In genomic region chr11:48833731-48834639, GRCm38 (mm10) we compare ENCODE assay signal across 8 mouse cellular contexts. TPM values are rescaled to one million over a fixed set of nuclear protein-coding genes. Genes with fewer than 3 reads are reported as not detected.
DNase-seq lines count a peak whose midpoint lies in the region; ATAC-seq and TF ChIP-seq lines count a peak whose summit lies in the region.

No protein-coding gene starts in this region.

- H3K27me3 ChIP-seq in hindbrain, postnatal 0 days (ENCODE audit: insufficient read depth, low read length), result no peaks in the 10 kb centered on the region

- no peaks in the 10 kb centered on the region for H3K9me3 ChIP-seq in hindbrain, postnatal 0 days (ENCODE audit: low read length)

- no peak for TF ChIP-seq CTCF in gastrocnemius, adult 2 months (IDR thresholded peaks at IDR 0.05)
- TF ChIP-seq CTCF in hindbrain, postnatal 0 days (IDR thresholded peaks at IDR 0.05; ENCODE audit: low read depth), result 0 out of 2 replicates have a peak, but pooled peaks have one; percentile 8
- TF ChIP-seq CTCF in left cerebral cortex, adult 2 months (IDR thresholded peaks at IDR 0.05), result no peak; the same call in 1 of the 2 replicates

- H3K4me2 ChIP-seq in hindbrain, postnatal 0 days (ENCODE audit: low read depth, low read length), result peak overlapping the region; percentile 60

- 0% methylated on average over 30 of the region's 30 CpGs for WGBS in hindbrain, postnatal 0 days

- peak overlapping the region; percentile 98 for H3K27ac ChIP-seq in gastrocnemius, adult 2 months
- peak overlapping the region; percentile 71 for H3K27ac ChIP-seq in hindbrain, postnatal 0 days
- peak overlapping the region; percentile 91 for H3K27ac ChIP-seq in left cerebral cortex, adult 2 months

- intact Hi-C loops in gastrocnemius, adult 2 months (cut with DNase I), result loop anchor here (1.0 to 2.0 kb wide), 2 partner anchors 15 to 22 kb away; no protein-coding TSS in a partner anchor
- intact Hi-C loops in left cerebral cortex, adult 2 months (cut with DNase I), result loop anchor here (1.0 to 10.0 kb wide), 3 partner anchors 16 to 881 kb away; partner anchors contain the start of gene Cnot6

- peaks cover 5% of the 10 kb centered on the region; the same call in 1 of the 2 replicates for H3K4me1 ChIP-seq in hindbrain, postnatal 0 days (ENCODE audit: insufficient read depth, low read length)

- peak; percentile 91 for DNase-seq in ZHBTc4 (ENCODE audit: low read depth, low spot score)
- DNase-seq in gastrocnemius, adult 2 months, result peak; percentile 90
- DNase-seq in hindbrain, postnatal 0 days (ENCODE audit: low spot score), result peak; percentile 92
- DNase-seq in left cerebral cortex, adult 2 months (ENCODE audit: extremely low spot score in 1 of 2, low spot score in 2 of 2), result peak; percentile 90 to 93
- DNase-seq in right cerebral cortex, adult 2 months (ENCODE audit: low spot score in 2 of 2), result peak; percentile 96
- peak; percentile 87 to 90 for DNase-seq in urinary bladder, postnatal 36 days (ENCODE audit: low spot score in 2 of 2)

- peak overlapping the region; percentile 81 for H3K4me3 ChIP-seq in gastrocnemius, adult 2 months
- peak overlapping the region; percentile 62 for H3K4me3 ChIP-seq in hindbrain, postnatal 0 days (ENCODE audit: low read length)
- peak overlapping the region; percentile 64 for H3K4me3 ChIP-seq in left cerebral cortex, adult 2 months

- peak overlapping the region; percentile 56 for H3K9ac ChIP-seq in hindbrain, postnatal 0 days (replicated peaks; ENCODE audit: low read length)

- peak; percentile 58 for ATAC-seq in common myeloid progenitor, adult 5-6 weeks (replicated peaks; ENCODE audit: low read depth, poor library complexity, severe bottlenecking)
- ATAC-seq in hindbrain, postnatal 0 days, result peak; percentile 88
- ATAC-seq in megakaryocyte, adult 5-6 weeks (ENCODE audit: poor library complexity, severe bottlenecking), result peak; percentile 60

- no peaks in the 10 kb centered on the region for H3K36me3 ChIP-seq in hindbrain, postnatal 0 days (ENCODE audit: insufficient read depth, low read length)

RNA-seq across cellular contexts. Expression of gene Gm12184, which starts 7.5 kb away (rescaled TPM):
- total RNA-seq in common myeloid progenitor, adult 5-6 weeks (2017), result 48.6 and 64.4 TPM in 2 replicates
- total RNA-seq in gastrocnemius, adult 2 months (2021), result 1 to 10 TPM; 1.5 to 2.2 TPM
- total RNA-seq in hindbrain, postnatal 0 days (2014; rRNA removed), result 20.1 and 26.4 TPM in 2 replicates
- polyA plus RNA-seq in hindbrain, postnatal 0 days (2015; fragmentation: Nextera tagmentation; extraction: Ambion mirVana), result 5.7 and 6.0 TPM in 2 replicates
- total RNA-seq in left cerebral cortex, adult 2 months (2021), result 1 to 10 TPM; 1.1 to 2.6 TPM
- total RNA-seq in megakaryocyte, adult 5-6 weeks (2015), result 6.1 and 8.5 TPM in 2 replicates
- 4.6 and 12.1 TPM in 2 replicates for total RNA-seq in megakaryocyte, adult 5-6 weeks (2017)

RNA-seq across cellular contexts. Expression of gene Trim7, which starts 8.0 kb away (rescaled TPM):
- total RNA-seq in common myeloid progenitor, adult 5-6 weeks (2017), result 0.19 and 0.78 TPM in 2 replicates
- total RNA-seq in gastrocnemius, adult 2 months (2021), result 10 to 100 TPM; 25.9 to 51.8 TPM
- total RNA-seq in hindbrain, postnatal 0 days (2014; rRNA removed), result 4.0 and 7.7 TPM in 2 replicates
- polyA plus RNA-seq in hindbrain, postnatal 0 days (2015; fragmentation: Nextera tagmentation; extraction: Ambion mirVana), result 3.7 TPM in 2 replicates
- 1 to 10 TPM; 2.4 to 3.3 TPM for total RNA-seq in left cerebral cortex, adult 2 months (2021)
- total RNA-seq in megakaryocyte, adult 5-6 weeks (2015), result 0.51 and 0.68 TPM in 2 replicates
- total RNA-seq in megakaryocyte, adult 5-6 weeks (2017), result 0.18 and 0.57 TPM in 2 replicates

RNA-seq across cellular contexts. Expression of gene Trim41, which starts 16.8 kb away (rescaled TPM):
- total RNA-seq in common myeloid progenitor, adult 5-6 weeks (2017), result 50.2 and 70.9 TPM in 2 replicates
- 10 to 100 TPM; 19.9 to 23.6 TPM for total RNA-seq in gastrocnemius, adult 2 months (2021)
- 42.1 and 43.3 TPM in 2 replicates for total RNA-seq in hindbrain, postnatal 0 days (2014; rRNA removed)
- polyA plus RNA-seq in hindbrain, postnatal 0 days (2015; fragmentation: Nextera tagmentation; extraction: Ambion mirVana), result 5.5 and 7.1 TPM in 2 replicates
- total RNA-seq in left cerebral cortex, adult 2 months (2021), result 10 to 100 TPM; 61.7 to 67.7 TPM
- 11.8 and 13.6 TPM in 2 replicates for total RNA-seq in megakaryocyte, adult 5-6 weeks (2015)
- 39.2 and 43.7 TPM in 2 replicates for total RNA-seq in megakaryocyte, adult 5-6 weeks (2017)

RNA-seq across cellular contexts. Expression of gene Rack1, which starts 33.9 kb away (rescaled TPM):
- 1,552 and 1,662 TPM in 2 replicates for total RNA-seq in common myeloid progenitor, adult 5-6 weeks (2017)
- total RNA-seq in gastrocnemius, adult 2 months (2021), result 100 to 1,000 TPM; 383 to 424 TPM
- total RNA-seq in hindbrain, postnatal 0 days (2014; rRNA removed), result 897 and 958 TPM in 2 replicates
- polyA plus RNA-seq in hindbrain, postnatal 0 days (2015; fragmentation: Nextera tagmentation; extraction: Ambion mirVana), result 324 and 342 TPM in 2 replicates
- total RNA-seq in left cerebral cortex, adult 2 months (2021), result 100 to 1,000 TPM; 218 to 220 TPM
- total RNA-seq in megakaryocyte, adult 5-6 weeks (2015), result 1,656 and 1,714 TPM in 2 replicates
- total RNA-seq in megakaryocyte, adult 5-6 weeks (2017), result 910 and 1,013 TPM in 2 replicates

RNA-seq across cellular contexts. Expression of gene Irgm1, which starts 37.5 kb away (rescaled TPM):
- total RNA-seq in common myeloid progenitor, adult 5-6 weeks (2017), result 49.1 and 58.2 TPM in 2 replicates
- total RNA-seq in gastrocnemius, adult 2 months (2021), result 10 to 100 TPM; 13.5 to 14.4 TPM
- total RNA-seq in hindbrain, postnatal 0 days (2014; rRNA removed), result 5.8 and 6.0 TPM in 2 replicates
- 6.3 and 8.2 TPM in 2 replicates for polyA plus RNA-seq in hindbrain, postnatal 0 days (2015; fragmentation: Nextera tagmentation; extraction: Ambion mirVana)
- 1 to 10 TPM; 5.5 to 5.6 TPM for total RNA-seq in left cerebral cortex, adult 2 months (2021)
- 59.0 and 67.2 TPM in 2 replicates for total RNA-seq in megakaryocyte, adult 5-6 weeks (2015)
- total RNA-seq in megakaryocyte, adult 5-6 weeks (2017), result 54.1 and 62.0 TPM in 2 replicates

Comparison
In these comparisons a context has a peak if more than half of its experiments do, and no peak if none do; other contexts are left out.
1. Peak in every context shown above with its lines: DNase-seq, ATAC-seq, H3K4me3 ChIP-seq and H3K27ac ChIP-seq.